Mouse (Mus musculus): ENCODE data around the gene Gm28372.

The Gm28372 gene

DNA sequence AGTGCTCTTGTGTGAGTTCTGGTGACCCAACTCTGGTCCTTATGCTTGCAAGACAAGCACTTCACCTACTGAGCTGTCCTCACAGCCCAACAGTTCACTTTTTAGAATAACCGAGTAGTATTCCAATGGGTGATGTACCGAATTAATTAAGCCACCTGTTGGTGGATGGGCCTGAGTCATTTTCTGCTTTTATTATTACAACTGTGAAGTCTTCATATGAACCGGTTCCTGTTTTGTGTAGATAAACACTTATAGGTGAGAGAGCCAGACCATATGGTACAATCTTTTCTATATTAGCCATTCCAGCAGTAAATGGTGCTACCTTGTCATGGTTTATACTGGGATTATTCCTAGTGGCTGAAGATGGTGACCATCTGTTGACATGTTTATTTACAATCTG lies 7.7 kb downstream of the Gm28372 start:
- DNase-seq, result no peak

DNA sequence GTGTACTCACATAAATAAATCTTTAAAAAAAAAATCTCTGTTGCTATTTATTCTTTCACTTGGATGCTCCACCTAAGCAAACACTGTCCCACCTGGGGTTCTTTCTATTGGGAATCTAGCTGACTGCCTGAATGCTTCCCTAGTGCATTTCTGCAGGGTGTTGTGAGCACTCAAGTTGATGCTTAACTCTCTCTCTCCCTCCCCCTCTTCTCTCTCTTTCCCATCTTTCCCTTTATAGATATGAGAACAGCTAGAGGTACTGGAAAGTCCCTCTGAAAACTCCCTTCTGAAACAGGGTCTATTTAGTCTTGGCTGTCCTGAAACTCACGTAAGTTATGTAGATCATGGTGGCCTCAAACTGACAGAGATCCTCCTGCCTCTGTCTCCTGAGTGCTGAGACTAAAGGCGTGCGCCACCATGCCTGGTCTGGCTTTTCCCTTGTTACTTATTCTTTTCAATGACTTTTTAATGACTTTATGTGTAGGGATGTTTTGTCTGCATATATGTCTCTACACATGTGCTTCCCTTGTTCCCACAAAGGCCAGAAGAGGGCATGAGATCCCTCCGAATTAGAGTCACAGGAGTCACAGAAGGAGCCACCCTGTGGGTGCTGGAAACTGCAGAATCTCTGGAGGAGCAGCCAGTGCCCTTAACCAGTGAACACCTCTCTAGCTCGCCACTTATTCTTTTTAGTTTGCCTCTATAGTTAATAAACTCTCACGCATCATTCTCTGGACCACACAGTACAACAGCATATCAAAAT lies 9.2 kb downstream of the Gm28372 start:
- DNase-seq, result no peak

DNA sequence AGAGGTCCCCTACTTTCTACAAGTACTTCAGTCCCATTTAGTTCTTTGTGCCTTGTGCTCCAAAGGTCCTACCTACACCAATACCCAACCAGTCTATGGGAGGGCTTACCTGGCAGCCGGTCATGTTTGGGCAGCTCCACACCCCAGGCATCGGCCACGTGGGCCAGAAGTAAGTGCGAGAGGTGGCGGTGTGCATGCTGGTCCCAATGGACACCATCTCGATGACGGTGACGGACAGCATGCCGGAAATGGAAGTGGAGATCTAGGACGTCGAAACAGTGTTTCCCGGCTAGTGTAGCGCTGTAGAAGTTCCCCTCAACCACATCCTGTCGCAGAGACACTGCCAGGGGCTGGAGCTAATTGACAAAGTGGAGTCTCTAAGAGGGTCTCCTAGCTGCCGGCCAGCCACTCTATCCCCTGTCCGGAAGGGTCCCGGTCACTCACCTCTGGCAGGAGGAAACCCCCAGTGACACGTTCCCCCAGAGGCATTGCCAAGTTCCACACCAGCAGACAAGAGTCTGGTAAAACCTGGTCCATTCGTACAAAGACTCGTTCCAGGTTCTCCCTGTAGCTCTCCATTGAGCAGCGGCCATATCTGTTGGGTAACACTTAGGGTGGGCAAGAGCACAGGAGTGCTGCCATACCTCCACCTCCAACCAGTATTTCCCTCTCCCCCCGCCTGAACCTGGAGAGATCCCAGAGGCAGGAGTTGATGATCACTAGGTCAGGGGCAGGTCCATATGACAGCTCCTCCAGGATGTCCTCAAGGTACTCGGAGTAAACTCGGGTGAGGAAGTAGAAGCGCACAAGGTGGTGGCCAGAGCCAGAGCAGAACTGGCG lies 17.0 kb downstream of the Gm28372 start:
- no peak for DNase-seq

DNA sequence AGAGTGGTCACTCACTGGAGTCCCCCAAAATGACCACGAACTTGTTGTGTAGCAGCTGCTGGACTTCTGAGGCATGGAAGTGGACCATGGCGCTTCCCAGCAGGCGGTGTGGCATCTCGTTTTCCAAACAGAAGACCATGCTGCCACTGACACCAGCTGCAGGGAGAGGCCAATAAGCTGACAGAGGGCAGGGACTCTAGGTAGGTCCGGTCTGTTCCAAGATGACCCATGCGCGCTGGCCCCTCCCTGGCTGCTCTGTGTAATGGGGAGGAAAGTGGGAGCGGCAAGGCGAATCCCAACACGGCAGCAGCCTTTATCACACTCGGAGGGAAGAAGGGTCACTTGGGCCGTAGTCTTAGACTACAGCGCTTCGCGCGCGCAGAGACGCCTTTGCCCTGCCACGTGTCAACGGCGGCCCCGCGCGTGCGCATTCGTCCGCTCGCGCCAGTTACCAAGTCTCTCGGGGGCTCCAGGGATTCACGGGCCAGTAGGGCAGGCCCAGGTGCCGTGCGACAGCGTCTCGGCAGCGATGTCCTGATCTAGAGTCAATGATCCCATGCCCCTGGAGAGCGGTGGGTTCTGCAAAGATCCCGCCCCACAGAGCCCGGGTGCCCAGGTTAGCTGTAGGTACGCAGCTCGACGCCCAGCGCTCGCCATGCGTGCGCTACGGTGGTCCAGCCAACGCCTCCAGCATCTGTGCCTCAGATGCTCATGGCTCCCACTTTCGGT lies 18.5 kb downstream of the Gm28372 start:
- DNase-seq, result no peak

DNA sequence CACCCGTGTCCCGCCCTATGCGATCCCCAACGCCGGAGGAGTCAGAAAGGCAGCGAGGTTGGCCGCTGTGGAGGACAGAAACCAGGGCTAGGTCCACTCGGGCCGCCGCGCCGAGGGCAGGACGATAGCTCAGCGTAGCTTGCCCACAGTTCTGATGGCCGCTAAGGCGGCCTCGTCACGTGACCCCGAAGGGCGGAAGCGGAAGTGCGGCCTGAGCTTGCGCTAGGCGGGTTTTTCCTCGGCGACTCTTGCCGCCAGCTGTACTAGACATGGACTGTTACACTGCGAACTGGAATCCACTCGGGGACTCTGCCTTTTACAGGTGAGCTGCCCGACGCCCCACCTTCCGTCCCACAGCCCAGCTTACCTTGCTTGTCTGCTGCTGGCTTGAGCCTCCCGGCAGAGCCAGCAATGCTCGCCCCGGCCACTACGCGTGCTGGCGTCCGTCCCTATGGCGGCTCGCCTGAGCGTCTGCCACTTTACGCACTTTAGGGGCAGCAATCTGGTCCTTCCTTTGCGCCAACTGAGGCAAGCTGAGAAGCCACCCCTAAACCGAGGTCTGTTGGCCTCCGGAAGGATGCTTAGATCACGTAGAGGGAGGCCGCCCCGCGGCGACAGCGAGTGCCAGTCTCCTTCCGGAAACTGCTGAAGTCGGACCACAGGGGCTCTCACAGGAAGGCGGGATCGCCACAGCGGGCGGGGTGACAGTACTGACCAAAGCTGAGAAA lies 19.3 kb downstream of the Gm28372 start, which contains the start of the genes Vps16 and Pced1a:
Gene Vps16 (plus strand): TSS at position 214 of the 728 bp plus-strand sequence.
Gene Pced1a (minus strand): TSS at position 576 of the 728 bp plus-strand sequence.
- peak; percentile 95 for DNase-seq

DNA sequence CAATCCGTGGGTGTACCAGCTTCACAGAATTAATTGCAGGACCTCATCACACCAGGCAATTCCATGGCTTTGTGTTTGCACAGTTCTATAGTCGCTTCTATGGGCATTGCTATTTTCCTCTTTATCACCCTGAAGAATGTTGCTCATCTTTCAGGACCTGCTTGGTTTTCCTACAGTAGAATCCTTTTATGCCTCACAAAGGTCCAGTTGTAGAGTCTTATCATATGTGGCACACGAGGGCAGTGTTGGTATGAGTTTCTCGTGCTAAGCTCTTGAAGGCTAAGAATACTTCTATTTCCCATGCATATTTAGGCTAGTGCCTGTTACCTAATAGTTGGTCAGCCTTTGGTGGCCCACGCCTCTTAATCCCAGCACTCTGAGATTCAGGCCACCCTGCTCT lies 20.1 kb downstream of the Gm28372 start:
- no peak for DNase-seq

DNA sequence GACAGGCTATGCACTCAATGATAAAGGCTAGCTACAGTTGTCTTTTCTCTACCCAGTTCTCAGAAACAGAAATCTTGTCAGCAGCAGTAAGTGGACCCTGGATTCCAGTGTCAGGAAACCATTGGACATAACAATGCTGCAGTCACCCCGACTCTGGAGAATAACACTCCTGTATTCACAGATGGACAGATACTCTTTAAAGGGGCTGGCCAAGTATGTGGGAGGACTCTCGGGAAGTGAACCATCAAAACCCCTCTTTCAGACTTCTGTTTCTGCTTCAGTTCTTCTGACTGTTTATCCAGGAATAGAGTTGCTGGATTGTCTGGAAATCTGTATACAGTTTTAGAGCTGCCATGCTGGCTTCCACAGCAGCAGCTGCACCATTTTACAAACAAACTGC lies 24.8 kb downstream of the Gm28372 start:
- DNase-seq, result no peak

DNA sequence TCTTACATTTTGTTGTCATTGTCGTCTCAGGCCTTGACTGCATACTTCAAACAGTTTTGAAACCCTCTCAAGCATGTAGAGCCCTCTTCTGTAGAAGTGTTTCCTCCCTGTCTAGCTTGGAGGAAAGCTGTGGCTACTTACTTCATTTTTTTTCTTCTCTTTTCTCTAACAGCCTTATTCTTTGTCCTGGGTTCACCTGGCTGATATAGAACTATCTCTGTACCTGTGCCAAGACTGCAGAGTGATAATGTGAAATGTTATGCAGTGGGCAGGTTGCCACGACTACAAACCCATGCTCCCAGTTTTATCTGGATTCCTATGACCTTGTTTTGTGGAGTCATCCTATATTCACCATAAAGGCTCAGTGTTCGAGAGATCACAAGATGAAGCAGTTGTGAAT lies 25.4 kb downstream of the Gm28372 start:
- no peak for DNase-seq

DNA sequence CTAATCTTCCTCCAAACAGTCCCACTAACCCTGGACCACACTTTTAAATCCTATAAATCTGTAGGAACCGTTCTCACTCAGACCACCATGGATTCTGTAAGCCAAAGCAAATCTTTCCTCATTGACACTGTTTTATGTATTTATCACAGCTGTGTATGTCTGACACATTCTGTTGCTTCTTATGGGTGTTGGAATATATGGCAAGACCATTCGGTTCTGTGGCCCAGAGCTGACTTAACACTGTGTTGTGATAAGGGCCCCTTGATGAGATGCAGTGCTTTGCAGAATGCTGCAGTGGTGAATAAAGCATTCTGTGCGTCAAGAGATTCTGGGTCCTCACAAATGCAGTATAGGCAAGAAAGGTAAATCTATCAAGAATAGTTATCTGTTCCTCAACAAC lies 27.1 kb downstream of the Gm28372 start:
- no peak for DNase-seq

DNA sequence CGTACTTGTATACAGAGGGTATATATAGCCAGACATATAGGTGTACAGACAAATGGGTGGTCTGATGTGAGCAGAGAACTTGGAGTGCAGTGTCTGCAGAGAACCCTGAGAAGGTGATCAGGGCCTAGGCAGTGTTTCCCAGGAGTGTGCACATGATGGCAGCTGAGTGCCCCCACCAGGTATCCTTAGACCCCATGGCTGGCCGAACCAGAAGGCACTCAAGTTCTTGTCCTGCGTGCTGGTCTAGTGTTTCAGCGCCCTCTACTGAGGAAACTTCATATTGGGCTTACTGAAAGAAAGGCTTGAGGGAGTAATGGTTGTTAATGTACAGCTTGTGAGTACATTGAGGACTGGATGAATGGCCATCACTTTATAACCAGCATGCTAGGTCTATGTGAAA lies 28.1 kb downstream of the Gm28372 start:
- peak; percentile 21 for DNase-seq

DNA sequence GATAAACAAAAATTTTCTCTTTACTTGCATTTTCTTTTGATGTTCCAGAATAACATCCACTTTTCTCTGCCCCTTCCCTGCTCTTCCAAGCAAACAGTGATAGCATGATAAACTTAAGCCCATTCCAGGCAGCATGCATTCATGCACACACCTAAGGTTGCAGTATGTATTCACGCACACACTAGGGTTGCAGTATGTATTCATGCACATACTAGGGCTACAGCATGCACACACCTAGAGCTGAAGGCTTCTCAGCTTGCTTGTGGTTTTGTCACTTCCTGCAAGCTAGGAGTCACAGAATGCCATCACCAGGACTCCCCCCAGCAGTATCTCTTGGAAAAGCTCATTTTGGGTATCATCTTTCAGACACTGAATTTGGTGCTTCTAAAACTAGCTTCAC lies 31.7 kb downstream of the Gm28372 start:
- no peak for DNase-seq

DNA sequence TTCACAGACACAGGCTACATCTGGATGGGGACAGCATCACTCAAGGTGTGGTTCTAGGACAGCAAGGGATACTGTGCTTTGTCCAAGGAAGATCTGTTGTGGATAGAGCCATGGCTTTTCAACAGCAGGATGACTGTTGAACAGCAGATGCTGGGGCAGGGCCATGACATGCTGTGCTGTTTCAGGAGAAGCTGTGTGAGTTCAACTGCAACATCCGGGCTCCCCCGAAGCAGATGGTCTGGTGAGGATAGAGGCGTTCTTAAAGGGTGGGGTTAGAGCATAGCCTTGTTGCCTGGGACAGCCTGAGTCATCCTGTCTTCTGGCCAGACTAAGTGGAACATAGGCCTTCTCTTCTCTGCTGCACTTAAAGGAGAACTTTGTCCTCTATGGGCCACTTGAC lies 33.8 kb downstream of the Gm28372 start:
- no peak for DNase-seq

DNA sequence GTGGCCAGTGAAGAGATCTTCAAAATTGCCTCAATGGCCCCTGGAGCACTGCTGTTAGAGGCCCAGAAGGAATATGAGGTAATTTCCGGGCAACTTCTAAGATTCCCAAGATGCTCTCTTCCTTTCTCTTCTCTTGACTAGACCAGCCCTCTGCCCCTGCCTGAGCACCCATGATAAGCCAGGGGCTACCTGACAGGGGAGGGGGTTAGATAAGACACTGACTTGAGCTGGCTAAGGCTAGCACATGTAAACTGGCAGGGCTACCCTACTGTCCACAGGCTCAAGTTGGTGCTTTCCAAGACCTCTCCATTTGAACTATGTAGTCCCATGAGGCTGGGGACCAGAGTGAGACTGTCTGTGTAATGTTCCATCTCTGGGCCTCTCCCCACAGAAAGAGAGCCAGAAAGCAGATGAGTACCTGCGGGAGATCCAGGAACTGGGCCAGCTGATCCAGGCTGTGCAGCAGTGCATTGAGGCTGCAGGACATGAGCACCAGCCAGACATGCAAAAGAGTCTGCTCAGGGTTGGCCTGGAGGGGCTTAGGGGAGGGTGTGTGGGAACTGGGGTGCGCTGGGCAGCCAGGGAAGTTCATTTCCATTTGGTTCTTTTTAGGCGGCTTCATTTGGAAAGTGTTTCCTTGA lies 34.9 kb downstream of the Gm28372 start:
- no peak for DNase-seq

DNA sequence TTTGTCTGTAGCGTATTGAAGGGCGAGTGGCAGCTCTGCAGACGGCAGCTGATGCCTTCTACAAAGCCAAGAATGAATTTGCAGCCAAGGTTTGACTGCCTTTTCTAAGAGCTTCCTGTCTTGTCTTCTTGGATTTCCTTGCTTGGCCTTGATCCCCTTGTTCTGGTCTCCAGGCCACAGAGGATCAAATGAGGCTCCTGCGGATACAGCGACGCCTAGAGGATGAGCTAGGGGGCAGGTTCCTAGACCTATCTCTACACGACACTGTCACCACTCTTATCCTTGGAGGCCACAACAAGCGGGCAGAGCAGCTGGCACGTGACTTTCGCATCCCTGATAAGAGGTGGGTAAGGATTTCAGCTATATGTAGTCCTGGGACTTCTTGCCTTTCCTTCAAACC lies 37.1 kb downstream of the Gm28372 start:
- no peak for DNase-seq

DNA sequence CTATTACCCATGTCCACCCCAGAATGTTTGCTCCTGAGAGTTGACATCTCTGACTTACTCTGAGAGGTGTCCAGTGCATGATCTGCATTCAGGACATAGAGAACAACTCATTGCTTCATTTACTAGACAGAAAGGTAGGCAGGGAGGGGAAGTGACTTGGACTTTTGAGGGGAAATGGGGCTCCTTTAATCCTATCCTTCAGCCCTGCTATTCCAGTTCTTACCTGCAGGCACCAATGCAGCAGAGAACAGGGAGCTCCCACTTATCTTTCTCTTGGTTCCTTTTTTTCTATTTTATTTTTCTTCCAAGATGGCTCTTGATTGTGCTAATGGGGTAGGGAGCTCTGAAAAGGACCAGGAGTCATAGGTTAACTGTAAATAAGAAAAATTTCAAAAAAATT lies 43.4 kb downstream of the Gm28372 start:
- DNase-seq, result no peak

DNA sequence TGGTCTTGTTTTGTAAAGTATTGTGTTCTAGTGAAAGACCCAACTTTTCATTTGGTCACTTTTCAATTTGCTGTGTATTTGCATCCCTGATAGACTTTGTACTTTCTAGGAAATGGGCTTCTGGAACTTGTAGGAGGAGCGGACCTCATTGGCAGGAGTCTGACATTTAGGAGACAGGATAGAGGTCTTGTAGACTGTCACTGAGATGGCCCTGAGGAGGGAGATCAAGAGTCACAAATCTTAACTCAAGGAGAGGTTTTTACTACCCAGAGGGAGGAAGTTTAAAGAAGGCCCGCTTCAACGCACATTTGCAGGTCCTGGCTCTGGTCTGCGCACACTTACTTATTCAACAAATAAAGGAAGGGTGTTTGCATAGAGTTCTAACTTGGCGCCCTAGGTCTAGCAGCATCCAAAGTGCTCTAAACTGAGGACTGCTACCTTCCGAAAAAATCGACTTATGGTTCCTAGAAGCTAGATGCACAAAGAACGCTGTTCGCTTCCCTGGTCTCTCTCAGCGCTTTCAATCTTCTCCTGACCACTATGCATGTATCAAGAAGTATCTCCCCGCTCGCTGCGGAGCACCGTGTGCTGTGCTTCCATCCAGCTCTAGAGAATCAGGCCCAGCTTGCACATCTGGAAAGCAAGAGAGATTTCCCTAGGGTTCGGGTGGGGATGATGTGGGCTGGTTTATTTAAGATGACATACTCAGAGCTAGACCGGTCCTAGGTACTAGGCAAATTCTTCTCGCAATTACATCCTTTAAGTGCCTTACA lies 44.2 kb downstream of the Gm28372 start:
- DNase-seq, result no peak

DNA sequence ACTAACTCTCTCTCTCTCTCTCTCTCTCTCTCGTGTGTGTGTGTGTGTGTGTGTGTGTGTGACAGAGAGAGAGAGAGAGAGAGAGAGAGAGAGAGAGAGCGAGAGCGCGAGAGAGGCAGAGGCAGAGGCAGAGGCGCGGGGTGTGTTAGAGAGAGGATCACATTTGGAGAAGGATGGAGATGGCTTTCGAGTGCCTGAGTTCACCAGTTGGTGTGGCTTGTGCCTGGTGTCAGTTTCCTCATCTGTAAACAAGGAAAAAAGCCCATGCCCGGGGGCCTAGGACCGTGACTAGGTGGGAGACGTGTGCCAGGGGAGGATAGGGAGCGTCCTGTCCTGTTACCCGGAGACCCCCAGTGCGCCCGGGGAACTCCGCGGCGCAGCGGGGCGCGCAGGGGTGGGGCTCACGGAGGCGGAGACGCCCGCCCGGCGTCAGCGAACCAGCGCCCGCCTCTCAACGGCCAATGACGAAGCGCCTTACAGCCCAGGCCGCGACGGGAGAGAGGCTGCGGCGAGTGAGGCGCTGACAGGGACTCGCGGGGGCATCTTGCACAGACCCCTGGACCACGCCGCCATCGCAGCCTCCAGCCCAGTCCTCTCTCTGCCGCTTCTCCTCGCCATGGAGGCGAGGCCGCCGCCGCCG lies 44.9 kb downstream of the Gm28372 start, which contains the start of gene Ptpra:
Gene Ptpra (plus strand): TSS at position 485 of the 640 bp plus-strand sequence.
- DNase-seq, result peak; percentile 94

DNA sequence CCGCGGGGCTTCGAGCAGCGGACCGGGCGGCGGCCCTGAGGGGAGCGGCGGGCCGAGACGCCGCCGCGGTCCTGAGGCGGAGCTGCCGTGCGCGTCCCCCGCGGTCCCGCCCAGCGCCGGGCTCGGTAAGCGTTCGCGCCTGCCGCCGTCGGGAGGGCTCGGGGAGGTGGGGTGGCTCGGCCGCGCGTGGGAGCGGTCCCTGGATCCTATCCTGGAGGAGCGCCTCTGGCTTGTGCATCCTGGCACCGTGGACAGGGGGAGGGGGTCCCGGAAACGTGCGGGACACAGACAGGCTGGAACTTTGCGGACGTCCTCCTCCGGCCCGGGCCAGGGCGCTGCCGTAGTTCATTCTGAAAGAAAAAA lies 45.4 kb downstream of the Gm28372 start:
- DNase-seq, result peak; percentile 87

DNA sequence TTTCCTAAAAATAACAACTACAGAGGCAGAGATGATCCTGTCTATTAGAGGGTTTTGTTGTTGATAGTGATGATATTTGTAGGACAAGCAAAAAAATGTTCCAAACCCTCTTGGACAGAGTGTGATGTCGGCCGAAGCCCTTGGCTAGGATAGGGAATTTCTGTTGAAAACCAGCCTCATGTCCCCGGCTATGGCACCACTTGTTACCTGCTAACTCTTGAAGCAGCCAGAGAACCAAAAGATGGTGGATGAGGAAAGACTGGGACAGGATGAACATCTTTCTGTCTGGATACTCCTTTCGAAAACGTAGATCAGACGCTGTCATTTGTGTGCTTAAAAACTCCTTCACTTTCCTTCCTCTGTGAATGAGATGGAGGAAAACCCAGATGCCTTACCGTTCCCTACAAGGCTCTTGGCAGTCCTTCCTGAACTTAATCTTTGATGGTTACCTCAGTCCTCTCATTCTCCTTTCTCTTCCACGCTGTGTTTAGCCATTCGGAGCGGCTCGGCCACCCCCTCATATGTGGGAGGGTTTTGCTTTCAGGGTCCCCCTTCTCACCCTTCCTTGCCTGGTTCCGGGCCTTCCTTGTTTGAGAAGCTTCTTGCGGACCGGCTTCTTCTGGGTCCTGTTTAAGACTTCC lies 46.2 kb downstream of the Gm28372 start:
- DNase-seq, result no peak

DNA sequence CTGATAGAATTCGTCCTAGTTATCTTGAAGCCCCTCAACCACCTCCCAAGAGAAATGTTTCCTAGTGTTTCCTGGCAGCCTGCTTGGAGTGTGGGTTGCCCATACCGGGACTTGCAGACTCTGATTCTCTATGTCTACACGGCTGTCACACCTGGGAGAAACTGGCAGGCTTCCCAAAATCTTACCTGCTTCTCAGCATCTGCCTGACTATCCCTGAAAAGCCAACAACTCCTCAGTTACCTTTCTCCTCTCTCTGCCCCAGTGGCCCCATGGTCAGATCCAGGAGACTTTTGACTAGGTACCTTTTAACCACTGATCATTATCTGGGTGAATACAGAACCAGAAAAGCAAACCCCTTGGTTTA lies 46.7 kb downstream of the Gm28372 start:
- DNase-seq, result no peak

Measured in right cerebral cortex, postnatal 25 days (tissue).